Mouse (Mus musculus): Measurements from ENCODE around the gene Coq9. TPM values are rescaled to one million over a fixed set of nuclear protein-coding genes. Genes with fewer than 3 reads are reported as not detected.
A peak's percentile ranks its signal among the peaks of the same experiment; 100 is the strongest.

The Coq9 gene
- polyA plus RNA-seq, 1 experiment from 2014 or later, result 52.3 TPM

DNA sequence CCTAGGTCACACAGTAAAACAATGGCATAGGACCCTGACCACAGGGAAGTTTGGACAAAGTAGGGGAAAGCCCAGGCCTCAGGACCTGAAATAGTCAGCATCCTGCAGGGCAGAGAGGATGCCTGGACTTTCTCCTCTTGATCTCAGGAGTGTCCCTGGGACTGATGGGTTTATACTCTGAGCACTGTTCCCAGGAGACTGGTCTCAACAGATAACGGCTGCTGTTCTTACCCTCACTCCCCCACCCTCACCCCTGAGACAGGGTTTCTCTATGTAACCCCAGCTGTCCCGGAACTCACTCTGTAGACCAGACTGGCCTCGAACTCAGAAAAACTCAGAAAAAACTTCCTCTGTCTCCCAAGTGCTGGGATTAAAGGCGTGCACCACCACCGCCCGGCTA lies 29.7 kb upstream of the Coq9 start:
- Histone ChIP-seq H3K27me3 (no peaks in the 10 kb centered on the region), H3K4me3 (replicated peaks) (no peak overlapping the region), H3K9me3 (no peaks in the 10 kb centered on the region), H3K36me3 (replicated peaks) (no peaks in the 10 kb centered on the region), H3K4me1 (peaks cover 5% of the 10 kb centered on the region), H3K9ac (no peak overlapping the region), H3K27ac (no peak overlapping the region), H3K4me2 (no peak overlapping the region)
- 91% methylated on average over 6 of the region's 6 CpGs for WGBS
- no peak for ATAC-seq (ENCODE audit: low FRiP score)

DNA sequence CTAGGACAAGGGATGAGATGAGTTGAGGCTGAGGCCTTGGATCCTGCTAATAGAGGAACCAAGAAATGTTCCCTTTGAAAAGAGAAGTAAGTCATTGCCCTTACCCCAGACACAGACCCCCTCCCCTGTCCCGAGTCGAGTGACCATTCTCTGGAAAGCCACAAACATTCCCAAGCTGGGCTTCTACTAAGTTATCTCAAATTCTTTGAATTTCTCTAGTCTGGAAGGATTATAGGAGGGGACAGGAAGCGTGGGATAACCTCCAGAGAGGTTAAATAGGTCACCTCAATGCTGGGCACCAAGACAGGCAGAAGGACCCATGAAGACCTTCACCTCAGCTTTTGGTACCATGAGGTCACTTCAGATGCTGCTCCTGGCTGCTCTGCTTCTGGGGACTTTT lies 28.0 kb upstream of the Coq9 start, which contains the start of gene Ccl17:
Ccl17 (plus strand) TSS at position 301 of the 400 bp plus-strand sequence.
- Histone ChIP-seq H3K9me3 (no peaks in the 10 kb centered on the region), H3K9ac (no peak within 1 kb of the TSS), H3K4me2 (no peak within 1 kb of the TSS), H3K4me3 (replicated peaks) (no peak within 1 kb of the TSS), H3K4me1 (peaks cover 5% of the 10 kb centered on the region), H3K27ac (no peak within 1 kb of the TSS), H3K27me3 (no peaks in the 10 kb centered on the region), H3K36me3 (replicated peaks) (no peaks in the 10 kb centered on the region)
- WGBS, result 78% methylated on average over 3 of the region's 3 CpGs
- no peak for ATAC-seq (ENCODE audit: low FRiP score)

DNA sequence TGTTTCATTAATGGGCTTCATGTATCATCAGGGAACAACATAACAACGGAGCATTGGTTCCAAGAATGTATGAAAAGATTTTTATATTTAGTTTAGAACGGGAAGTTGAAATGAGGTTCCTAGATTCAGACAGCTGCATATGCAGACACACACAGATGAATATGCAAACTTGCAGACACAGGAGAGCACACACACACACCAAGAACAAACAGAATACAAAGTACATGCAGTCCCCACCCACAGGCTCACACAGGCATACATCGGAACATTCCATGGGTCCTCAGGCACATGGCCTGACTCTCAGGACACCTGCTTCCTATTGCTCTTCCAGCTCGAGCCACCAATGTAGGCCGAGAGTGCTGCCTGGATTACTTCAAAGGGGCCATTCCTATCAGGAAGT lies 27.3 kb upstream of the Coq9 start:
- Histone ChIP-seq H3K9ac (no peak overlapping the region), H3K9me3 (no peaks in the 10 kb centered on the region), H3K36me3 (replicated peaks) (no peaks in the 10 kb centered on the region), H3K4me1 (peaks cover 5% of the 10 kb centered on the region), H3K4me2 (no peak overlapping the region), H3K27ac (no peak overlapping the region), H3K4me3 (replicated peaks) (no peak overlapping the region), H3K27me3 (no peaks in the 10 kb centered on the region)
- no peak for ATAC-seq (ENCODE audit: low FRiP score)
- WGBS, result 86% methylated on average over 5 of the region's 5 CpGs

DNA sequence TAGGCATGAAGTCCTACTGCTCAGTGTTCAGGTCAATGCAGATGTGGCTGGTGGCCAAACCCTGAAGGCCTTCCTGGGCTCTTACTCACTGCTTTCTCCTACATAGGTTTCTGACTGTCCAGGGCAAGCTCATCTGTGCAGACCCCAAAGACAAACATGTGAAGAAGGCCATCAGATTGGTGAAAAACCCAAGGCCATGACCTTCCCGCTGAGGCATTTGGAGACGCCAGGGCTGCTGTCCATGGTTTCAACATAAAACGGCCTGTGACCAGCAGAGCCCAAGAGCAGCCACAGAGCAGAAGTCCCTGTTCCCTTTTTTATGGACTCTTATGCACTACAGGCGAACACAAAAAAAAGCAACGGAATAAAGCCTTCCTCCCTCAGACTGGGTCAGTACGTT lies 26.5 kb upstream of the Coq9 start:
- whole genome bisulfite sequencing, result 81% methylated on average over 6 of the region's 6 CpGs
- ATAC-seq (ENCODE audit: low FRiP score), result no peak
- H3K4me2 ChIP-seq, result no peak overlapping the region
- no peak overlapping the region for H3K9ac ChIP-seq
- no peak overlapping the region for H3K27ac ChIP-seq
- H3K9me3 ChIP-seq, result no peaks in the 10 kb centered on the region
- no peaks in the 10 kb centered on the region for H3K27me3 ChIP-seq
- H3K36me3 ChIP-seq (replicated peaks), result no peaks in the 10 kb centered on the region
- H3K4me3 ChIP-seq (replicated peaks), result no peak overlapping the region
- H3K4me1 ChIP-seq, result peaks cover 5% of the 10 kb centered on the region

DNA sequence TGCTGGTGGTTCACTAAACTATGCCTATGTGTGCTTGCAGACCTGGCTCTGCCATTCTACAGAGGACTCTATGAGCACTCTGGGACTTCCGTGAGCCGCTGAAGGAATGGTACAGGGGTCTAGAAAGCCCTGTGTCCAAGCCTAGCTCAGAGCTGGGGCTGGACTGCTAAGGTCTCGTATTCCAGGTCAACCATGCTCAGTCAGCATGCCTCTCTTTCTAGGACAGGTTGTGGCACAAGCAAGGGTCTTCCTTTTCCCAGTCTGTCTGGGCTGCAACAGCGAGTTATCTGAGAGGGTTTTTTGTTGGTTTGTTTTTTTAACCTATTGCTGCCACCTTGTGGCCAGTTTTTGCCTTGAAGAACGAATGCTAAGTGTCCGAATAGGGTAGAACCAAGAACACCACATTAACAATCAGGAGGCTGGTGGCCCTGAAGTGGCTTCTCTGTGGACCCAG lies 25.4 kb upstream of the Coq9 start:
- Histone ChIP-seq H3K36me3 (replicated peaks) (no peaks in the 10 kb centered on the region), H3K4me1 (peaks cover 5% of the 10 kb centered on the region), H3K27me3 (no peaks in the 10 kb centered on the region), H3K27ac (peak overlapping the region; percentile 46; the same call in 1 of the 2 replicates), H3K9me3 (no peaks in the 10 kb centered on the region), H3K9ac (peak overlapping the region; percentile 42), H3K4me2 (peak overlapping the region; percentile 46), H3K4me3 (replicated peaks) (peak overlapping the region; percentile 22)
- 25% methylated on average over 6 of the region's 6 CpGs for WGBS
- ATAC-seq (ENCODE audit: low FRiP score), result peak; percentile 84

DNA sequence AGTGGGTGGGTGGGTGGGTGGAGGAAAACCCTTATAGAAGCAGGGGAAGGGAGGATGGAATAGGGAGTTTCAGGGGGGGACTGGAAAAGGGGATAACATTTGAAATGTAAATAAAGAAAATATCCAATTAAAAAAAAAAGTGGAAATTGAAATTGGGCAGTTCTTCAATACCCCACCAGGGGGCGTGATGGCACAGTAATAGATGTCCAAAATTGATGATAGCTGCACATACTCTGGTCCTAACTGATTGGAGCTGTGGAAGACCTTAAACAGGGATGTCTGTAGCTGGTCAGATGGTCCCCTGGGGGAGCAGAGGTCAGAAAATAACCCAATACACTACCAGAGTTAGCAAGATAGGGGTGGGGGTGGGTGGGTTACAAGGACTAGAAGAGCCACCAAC lies 23.6 kb upstream of the Coq9 start:
- Histone ChIP-seq H3K4me2 (no peak overlapping the region), H3K27ac (no peak overlapping the region), H3K36me3 (replicated peaks) (0 out of 2 replicates have a peak, but pooled peaks cover 2% of the 10 kb centered on the region), H3K4me3 (replicated peaks) (no peak overlapping the region), H3K27me3 (no peaks in the 10 kb centered on the region), H3K9me3 (no peaks in the 10 kb centered on the region), H3K9ac (no peak overlapping the region), H3K4me1 (peaks cover 5% of the 10 kb centered on the region)
- 0% methylated on average over 1 of the region's 1 CpGs for WGBS
- no peak for ATAC-seq (ENCODE audit: low FRiP score)

DNA sequence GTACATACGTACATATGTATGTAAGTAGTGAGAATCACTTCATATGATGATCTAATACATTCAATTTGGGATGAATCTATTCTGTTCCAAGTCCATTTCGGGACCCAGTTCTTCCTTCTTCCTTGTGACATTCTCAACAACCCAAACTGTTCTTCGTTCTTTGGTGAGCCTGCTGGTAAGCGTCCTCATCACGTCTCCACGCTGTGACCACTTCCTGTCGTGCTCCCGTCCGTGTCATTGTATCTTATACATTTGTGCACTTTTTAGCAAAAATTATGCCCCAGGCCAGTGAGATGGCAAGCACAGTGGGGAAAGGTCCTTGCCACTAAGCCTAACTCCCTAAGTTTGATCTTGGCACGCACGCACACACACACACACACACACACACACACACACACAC lies 20.2 kb upstream of the Coq9 start:
- Histone ChIP-seq H3K9me3 (no peaks in the 10 kb centered on the region), H3K4me3 (replicated peaks) (no peak overlapping the region), H3K4me1 (no peaks in the 10 kb centered on the region), H3K9ac (no peak overlapping the region), H3K4me2 (no peak overlapping the region), H3K36me3 (replicated peaks) (peaks cover 34% of the 10 kb centered on the region), H3K27me3 (no peaks in the 10 kb centered on the region), H3K27ac (no peak overlapping the region)
- ATAC-seq (ENCODE audit: low FRiP score), result no peak
- WGBS, result 95% methylated on average over 9 of the region's 11 CpGs

DNA sequence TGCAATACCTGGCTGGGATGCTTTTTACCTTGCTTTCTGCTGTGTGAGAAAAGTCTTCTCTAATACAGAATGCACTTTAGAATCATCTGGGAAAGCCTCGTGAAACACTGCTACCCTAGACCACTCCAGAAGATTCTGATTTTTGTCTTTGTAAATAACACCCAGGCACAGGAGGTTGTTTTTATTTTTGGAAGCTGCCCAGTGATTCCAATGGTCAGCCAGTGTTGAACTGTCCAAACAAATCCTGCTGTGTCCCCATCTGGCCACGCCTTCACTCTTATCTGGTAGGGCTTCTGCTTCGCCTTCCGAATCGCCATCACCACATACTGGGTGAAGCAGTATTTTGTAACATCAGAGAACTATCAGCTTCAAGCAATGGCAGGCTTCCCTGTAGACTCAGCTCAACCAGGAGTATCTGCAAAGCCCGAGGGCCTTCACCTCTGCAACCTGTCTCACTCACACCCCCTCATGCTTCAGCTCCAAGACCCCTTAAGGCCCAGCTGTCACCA lies 18.4 kb upstream of the Coq9 start:
- Histone ChIP-seq H3K9ac (no peak overlapping the region), H3K27ac (no peak overlapping the region), H3K36me3 (replicated peaks) (peaks cover 50% of the 10 kb centered on the region), H3K4me3 (replicated peaks) (no peak overlapping the region), H3K4me1 (no peaks in the 10 kb centered on the region), H3K27me3 (no peaks in the 10 kb centered on the region), H3K4me2 (no peak overlapping the region), H3K9me3 (no peaks in the 10 kb centered on the region)
- WGBS, result 92% methylated on average over 6 of the region's 6 CpGs
- ATAC-seq (ENCODE audit: low FRiP score), result no peak

DNA sequence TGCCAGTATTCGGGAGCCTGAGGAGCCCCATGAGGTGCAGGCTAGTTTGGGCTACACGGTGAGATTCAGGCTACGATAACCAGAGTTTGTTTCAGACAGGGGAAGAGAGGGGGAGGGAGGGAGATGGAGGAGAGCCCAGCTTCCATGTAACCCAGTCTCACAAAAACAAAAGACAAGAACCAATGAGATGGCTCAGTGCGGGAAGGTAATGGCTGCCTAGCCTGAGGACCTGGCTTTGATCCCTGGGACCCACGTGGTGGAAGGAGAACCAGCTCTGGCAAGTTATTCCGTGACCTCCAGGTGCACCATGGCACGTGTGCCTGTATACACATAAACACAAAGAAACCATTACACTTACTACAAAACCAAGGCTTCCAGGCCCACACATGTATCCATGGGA lies 17.6 kb upstream of the Coq9 start:
- ATAC-seq (ENCODE audit: low FRiP score), result no peak
- H3K4me1 ChIP-seq, result no peaks in the 10 kb centered on the region
- 86% methylated on average over 7 of the region's 7 CpGs for WGBS
- H3K36me3 ChIP-seq (replicated peaks), result peaks cover 57% of the 10 kb centered on the region
- H3K27ac ChIP-seq, result no peak overlapping the region
- no peaks in the 10 kb centered on the region for H3K9me3 ChIP-seq
- no peak overlapping the region for H3K4me2 ChIP-seq
- H3K9ac ChIP-seq, result no peak overlapping the region
- no peaks in the 10 kb centered on the region for H3K27me3 ChIP-seq
- no peak overlapping the region for H3K4me3 ChIP-seq (replicated peaks)

DNA sequence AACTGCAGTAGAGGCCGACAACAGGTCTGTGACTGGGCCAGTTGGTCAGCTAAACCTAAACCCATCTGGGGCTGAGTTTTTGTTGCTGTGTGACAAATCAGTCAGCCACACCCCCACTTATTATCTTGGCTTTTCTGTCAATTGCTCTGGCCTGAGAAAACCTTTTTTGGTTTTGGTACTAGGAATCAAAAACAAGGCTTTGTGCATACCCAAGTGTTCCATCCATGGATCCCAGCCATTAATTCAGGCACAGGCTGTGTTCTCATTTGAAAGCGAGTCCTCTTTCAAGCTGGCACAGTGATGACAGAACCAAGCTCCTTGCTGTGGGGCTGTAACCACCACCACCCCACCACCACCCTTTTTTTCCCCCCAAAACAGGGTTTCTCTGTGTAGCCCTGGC lies 16.7 kb upstream of the Coq9 start:
- no peak overlapping the region for H3K4me3 ChIP-seq (replicated peaks)
- 91% methylated on average over 2 of the region's 2 CpGs for WGBS
- no peaks in the 10 kb centered on the region for H3K9me3 ChIP-seq
- no peak for ATAC-seq (ENCODE audit: low FRiP score)
- no peak overlapping the region for H3K4me2 ChIP-seq
- no peaks in the 10 kb centered on the region for H3K4me1 ChIP-seq
- H3K9ac ChIP-seq, result no peak overlapping the region
- H3K36me3 ChIP-seq (replicated peaks), result peaks cover 64% of the 10 kb centered on the region
- H3K27me3 ChIP-seq, result no peaks in the 10 kb centered on the region
- H3K27ac ChIP-seq, result no peak overlapping the region

DNA sequence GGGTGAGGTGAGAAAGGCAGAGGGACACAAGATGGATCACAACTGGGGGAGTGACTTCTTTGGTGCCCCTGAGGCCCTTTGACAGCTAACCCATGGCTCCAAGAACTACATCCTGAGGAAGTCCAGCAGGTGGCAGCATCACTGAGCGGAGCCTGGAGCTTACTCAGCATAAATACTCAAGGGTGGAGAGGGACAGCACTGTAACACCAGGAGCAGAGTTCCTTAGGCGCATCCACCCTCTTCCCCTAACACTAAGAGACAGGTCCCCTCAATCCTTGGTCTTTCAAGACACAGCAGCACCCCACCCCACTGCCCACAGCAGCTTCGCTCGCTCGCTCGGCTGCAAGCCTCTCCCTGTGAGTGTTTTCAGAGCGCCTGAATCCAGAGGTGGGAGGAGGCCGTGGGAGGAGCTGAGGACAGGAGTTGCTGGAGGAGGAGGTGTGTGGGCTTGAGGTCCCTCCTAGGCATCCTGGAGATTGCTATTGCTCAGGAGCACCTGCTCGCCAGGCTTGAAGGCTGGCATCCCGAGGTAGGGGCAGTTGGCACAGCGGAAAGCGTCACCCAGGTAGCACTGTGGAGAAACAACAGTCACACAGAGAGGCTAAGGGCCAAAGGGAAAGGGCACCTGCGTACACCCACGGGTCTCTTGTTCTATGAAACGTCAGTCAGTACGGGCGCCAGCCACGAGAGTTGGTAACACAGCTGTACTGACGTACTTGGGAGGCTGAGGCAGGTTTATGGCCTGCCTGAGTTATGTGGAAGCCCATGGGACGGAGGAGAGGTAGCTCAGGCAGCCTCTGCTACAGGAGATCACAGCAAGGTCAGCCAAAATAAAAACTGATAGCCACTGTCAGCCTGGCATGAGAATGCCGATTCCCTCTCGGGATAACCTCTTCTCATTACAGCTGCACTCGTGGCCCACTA lies 15.2 kb upstream of the Coq9 start:
- Histone ChIP-seq H3K9ac (no peak overlapping the region), H3K27ac (no peak overlapping the region), H3K9me3 (no peaks in the 10 kb centered on the region), H3K4me2 (no peak overlapping the region), H3K4me3 (replicated peaks) (no peak overlapping the region), H3K27me3 (no peaks in the 10 kb centered on the region), H3K4me1 (no peaks in the 10 kb centered on the region), H3K36me3 (replicated peaks) (peaks cover 76% of the 10 kb centered on the region)
- 78% methylated on average over 23 of the region's 23 CpGs for WGBS
- ATAC-seq (ENCODE audit: low FRiP score), result peak; percentile 49; the same call in 1 of the 2 replicates

DNA sequence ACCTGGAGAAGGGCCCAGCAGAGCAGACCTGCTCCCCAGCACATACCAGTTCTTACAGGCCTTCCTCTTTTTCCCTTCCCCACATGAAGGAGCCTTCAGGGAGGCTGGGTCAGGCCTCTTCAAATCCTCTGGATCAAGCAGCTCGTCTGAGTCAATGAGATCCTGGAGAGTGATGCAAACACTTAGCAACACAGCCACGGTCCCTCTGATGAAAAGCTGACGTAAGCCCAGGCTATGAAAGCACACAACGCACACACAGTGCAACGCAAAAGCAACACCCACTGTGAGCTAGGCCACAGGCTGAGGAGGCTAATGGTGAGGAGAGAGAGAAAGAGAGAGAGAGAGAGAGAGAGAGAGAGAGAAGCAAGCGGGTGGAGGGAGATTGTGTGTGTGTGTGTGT lies 13.0 kb upstream of the Coq9 start:
- Histone ChIP-seq H3K27me3 (no peaks in the 10 kb centered on the region), H3K36me3 (replicated peaks) (peaks cover 86% of the 10 kb centered on the region), H3K4me2 (no peak overlapping the region), H3K9me3 (no peaks in the 10 kb centered on the region), H3K9ac (no peak overlapping the region), H3K27ac (no peak overlapping the region), H3K4me1 (no peaks in the 10 kb centered on the region), H3K4me3 (replicated peaks) (no peak overlapping the region)
- whole genome bisulfite sequencing, result 89% methylated on average over 6 of the region's 6 CpGs
- no peak for ATAC-seq (ENCODE audit: low FRiP score)

DNA sequence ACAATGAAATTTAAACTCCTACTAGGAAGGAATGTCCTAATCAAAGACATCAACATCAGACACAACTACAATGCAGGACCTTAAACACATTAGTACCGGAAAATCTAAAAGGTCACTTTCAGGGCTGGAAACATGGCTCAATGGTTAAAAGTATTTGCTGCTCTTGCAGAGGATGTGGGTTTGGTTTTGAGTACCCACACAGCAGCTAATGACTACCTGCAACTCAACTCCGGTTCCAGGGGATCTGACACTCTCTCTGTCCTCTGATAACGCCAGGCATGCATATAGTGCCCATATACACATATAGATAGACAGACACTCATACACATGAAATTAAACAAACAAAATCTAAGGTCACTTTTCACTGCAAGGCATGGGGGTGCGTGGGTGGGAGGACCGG lies 11.9 kb upstream of the Coq9 start:
- Histone ChIP-seq H3K36me3 (replicated peaks) (peaks cover 86% of the 10 kb centered on the region), H3K27ac (no peak overlapping the region), H3K27me3 (no peaks in the 10 kb centered on the region), H3K9me3 (no peaks in the 10 kb centered on the region), H3K4me1 (no peaks in the 10 kb centered on the region), H3K9ac (no peak overlapping the region), H3K4me2 (no peak overlapping the region), H3K4me3 (replicated peaks) (no peak overlapping the region)
- 95% methylated on average over 5 of the region's 5 CpGs for WGBS
- ATAC-seq (ENCODE audit: low FRiP score), result no peak

Data from forebrain, embryonic 12.5 days (tissue).